Mouse (Mus musculus): ENCODE measurements at regions not wholly inside any gene's neighbourhood (a gene's known extent, or its start where the extent isn't known, plus 50 kb on each side); places are given as distances from the start of the nearest gene placed in this dataset.

- no peak for DNase-seq (ENCODE audit: low spot score in 2 of 2)
Observed at GRCm38 (mm10) chrX:14960294-14960693, 749.3 kb downstream of the H2al1n start.

- DNase-seq (ENCODE audit: low spot score in 2 of 2), result peak; percentile 1 to 20
Observed at GRCm38 (mm10) chrX:15007023-15007422, 796.1 kb downstream of the H2al1n start.

All from left cerebral cortex, adult 8-10 months (tissue).